Mouse (Mus musculus) E14TG2a.4 (cell line): ENCODE results near the gene Sacm1l.

Experiments
- CTCF ChIP-seq: conservative IDR thresholded peaks from 2 replicates; pipeline ENCODE4 v1.5.1; 2014; ENCODE audit warnings: low read length
- NANOG ChIP-seq: IDR thresholded peaks from 2 replicates; pipeline ENCODE4 v1.6.1; 2014; ENCODE audit warnings: borderline replicate concordance, low read length, mixed read lengths

- TF ChIP-seq CTCF, result no peak
- TF ChIP-seq NANOG, result no peak
Observed at GRCm38 (mm10) chr9:123597376-123597775, 67.8 kb downstream of the Sacm1l start.
